Mouse (Mus musculus) kidney, embryonic 15.5 days (tissue): ENCODE results near the gene Fyn. TPM values are rescaled to one million over a fixed set of nuclear protein-coding genes. Genes with fewer than 3 reads are reported as not detected.

Experiments used
- ATAC-seq: fragments of 200-750 bp; cut with Nextera tagmentation; replicated peaks from 2 replicates; pipeline ENCODE4 v1.8.0; 2017; ENCODE audit warnings: moderate TSS enrichment; ENCODE audit not compliant: low FRiP score
- H3K27ac ChIP-seq: fragments of 300-500 bp; sonication (generic); 2 replicates; pipeline ENCODE4 v1.5.1; 2015; ENCODE audit warnings: mild to moderate bottlenecking, inconsistent platforms
- H3K27me3 ChIP-seq: fragments of 300-500 bp; sonication (generic); 2 replicates; pipeline ENCODE4 v1.6.1; 2015; ENCODE audit warnings: inconsistent platforms
- H3K36me3 ChIP-seq: fragments of 300-500 bp; sonication (generic); 2 replicates; pipeline ENCODE4 v1.6.1; 2015; ENCODE audit warnings: inconsistent platforms
- H3K4me1 ChIP-seq: fragments of 300-500 bp; sonication (generic); 2 replicates; pipeline ENCODE4 v1.6.1; 2015; ENCODE audit warnings: inconsistent platforms
- H3K4me2 ChIP-seq: fragments of 300-500 bp; sonication (generic); 2 replicates; pipeline ENCODE4 v1.6.1; 2015; ENCODE audit warnings: moderate library complexity, mild to moderate bottlenecking, inconsistent platforms
- H3K4me3 ChIP-seq: fragments of 300-500 bp; sonication (generic); replicated peaks from 2 replicates; pipeline ENCODE4 v1.5.1; 2015; ENCODE audit warnings: mild to moderate bottlenecking, inconsistent platforms
- H3K9ac ChIP-seq: fragments of 300-500 bp; sonication (generic); 2 replicates; pipeline ENCODE4 v1.6.1; 2015; ENCODE audit warnings: mild to moderate bottlenecking, inconsistent platforms
- H3K9me3 ChIP-seq: fragments of 300-500 bp; sonication (generic); replicated peaks from 2 replicates; pipeline ENCODE4 v1.6.1; 2016; ENCODE audit warnings: inconsistent platforms
- WGBS: fragments of 180-500 bp; shearing (Covaris S2); methylation state at CpG from one replicate; pipeline ENCODE4 v1.1.7; 2015; ENCODE audit warnings: mixed read lengths; 5-methylcytosine and 5-hydroxymethylcytosine counted together
- polyA plus RNA-seq: library from polyadenylated mRNA; unstranded; fragments of >200 nt; fragmentation: Nextera tagmentation; extraction: Ambion mirVana; gene quantifications from 2 replicates; pipeline ENCODE4 v1.2.1, GENCODE M21; 2015

The Fyn gene
- polyA plus RNA-seq, 1 experiment from 2014 or later, result 26.2 TPM

GRCm38 (mm10) chr10:39571011-39571410 lies 202.4 kb downstream of the Fyn start:
- WGBS, result 41% methylated on average over 7 of the region's 7 CpGs
- Histone ChIP-seq H3K4me1 (peaks cover 45% of the 10 kb centered on the region), H3K9me3 (no peaks in the 10 kb centered on the region), H3K9ac (no peak overlapping the region), H3K4me2 (no peak overlapping the region), H3K36me3 (no peaks in the 10 kb centered on the region), H3K27me3 (no peaks in the 10 kb centered on the region), H3K27ac (peak overlapping the region; percentile 15), H3K4me3 (no peak overlapping the region)
- ATAC-seq, result no peak

DNA sequence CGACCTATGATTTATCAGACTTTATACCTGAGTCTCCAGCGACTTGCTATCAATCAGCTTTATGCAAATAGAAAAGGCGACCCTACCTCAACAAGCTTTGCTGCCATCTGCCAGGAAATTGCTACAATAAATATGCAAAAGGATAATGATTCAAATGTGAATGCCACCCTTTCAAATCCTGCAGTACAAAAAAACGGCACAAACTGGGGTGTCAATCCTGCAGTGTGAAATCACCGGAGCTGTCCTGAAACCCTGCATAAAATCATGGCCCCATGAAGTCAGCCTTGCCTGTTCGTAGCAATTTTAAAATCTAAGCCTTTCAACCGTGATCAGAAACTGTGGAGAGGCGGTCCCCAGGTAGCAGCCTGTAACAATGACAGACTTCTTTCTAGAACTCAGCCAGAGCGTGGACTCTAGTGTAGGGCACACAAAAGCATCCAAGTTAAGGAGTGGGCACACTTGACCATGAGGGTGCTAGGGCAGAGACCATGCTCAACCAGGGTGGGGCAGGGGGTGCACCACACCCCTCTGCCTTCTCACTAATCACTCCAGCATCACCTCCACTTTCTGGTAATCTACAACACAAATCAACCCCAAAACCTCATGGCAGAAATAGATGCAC lies 203.5 kb downstream of the Fyn start:
- Histone ChIP-seq H3K9me3 (no peaks in the 10 kb centered on the region), H3K4me3 (no peak overlapping the region), H3K9ac (no peak overlapping the region), H3K36me3 (no peaks in the 10 kb centered on the region), H3K27me3 (no peaks in the 10 kb centered on the region), H3K27ac (peak overlapping the region; percentile 52), H3K4me1 (peaks cover 45% of the 10 kb centered on the region), H3K4me2 (no peak overlapping the region)
- no peak for ATAC-seq
- WGBS, result 35% methylated on average over 9 of the region's 9 CpGs

DNA sequence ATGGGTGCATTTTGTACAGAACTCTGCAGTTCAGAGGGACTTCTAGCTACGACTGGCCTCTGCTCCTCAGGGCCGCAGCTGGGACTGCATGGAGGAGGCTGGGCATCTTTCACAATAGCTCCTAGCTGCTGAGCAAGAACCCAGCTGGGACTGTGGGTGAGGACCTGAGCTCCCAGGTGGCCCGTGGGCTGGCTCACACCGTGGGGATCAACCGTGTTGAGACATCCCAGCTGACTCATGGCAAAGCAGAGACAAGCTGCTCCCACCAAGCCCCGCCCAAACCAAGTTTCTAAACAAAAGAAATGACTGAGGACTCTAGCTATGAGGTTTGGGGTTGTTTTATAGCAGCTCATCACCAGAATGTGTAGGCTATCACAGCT lies 204.0 kb downstream of the Fyn start:
- no peak for ATAC-seq
- Histone ChIP-seq H3K9me3 (no peaks in the 10 kb centered on the region), H3K27me3 (no peaks in the 10 kb centered on the region), H3K4me1 (peaks cover 45% of the 10 kb centered on the region), H3K9ac (no peak overlapping the region), H3K4me3 (no peak overlapping the region), H3K27ac (peak overlapping the region; percentile 52), H3K4me2 (no peak overlapping the region), H3K36me3 (no peaks in the 10 kb centered on the region)
- WGBS, result 31% methylated on average over 6 of the region's 6 CpGs

DNA sequence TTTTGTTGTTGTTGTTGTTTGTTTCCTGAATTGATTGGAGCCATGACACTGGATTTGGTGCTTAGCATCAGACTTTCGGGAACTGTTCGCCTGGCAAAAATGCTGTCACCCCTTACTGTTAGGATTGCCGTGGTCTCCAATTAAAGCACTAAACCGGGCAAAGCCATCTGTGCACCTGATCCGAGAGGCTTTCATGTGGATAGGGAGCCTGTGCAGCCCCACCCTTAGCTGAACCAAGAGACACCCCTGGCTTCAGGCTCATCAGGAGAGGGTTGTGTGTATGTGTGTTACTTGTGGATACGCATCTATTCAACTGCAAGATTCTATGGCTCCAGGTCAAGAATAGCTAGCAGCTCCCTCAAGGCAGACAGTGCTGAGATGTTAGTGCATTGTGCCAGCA lies 207.8 kb downstream of the Fyn start:
- Histone ChIP-seq H3K27me3 (no peaks in the 10 kb centered on the region), H3K4me3 (no peak overlapping the region), H3K4me2 (no peak overlapping the region), H3K36me3 (no peaks in the 10 kb centered on the region), H3K9ac (no peak overlapping the region), H3K4me1 (peaks cover 27% of the 10 kb centered on the region), H3K27ac (no peak overlapping the region), H3K9me3 (no peaks in the 10 kb centered on the region)
- 86% methylated on average over 6 of the region's 6 CpGs for WGBS
- ATAC-seq, result no peak

GRCm38 (mm10) chr10:39580477-39580876 lies 211.8 kb downstream of the Fyn start:
- Histone ChIP-seq H3K36me3 (no peaks in the 10 kb centered on the region), H3K4me2 (no peak overlapping the region), H3K4me1 (peaks cover 7% of the 10 kb centered on the region; the same call in 1 of the 2 replicates), H3K9me3 (no peaks in the 10 kb centered on the region), H3K4me3 (no peak overlapping the region), H3K9ac (no peak overlapping the region), H3K27ac (no peak overlapping the region), H3K27me3 (no peaks in the 10 kb centered on the region)
- ATAC-seq, result no peak
- WGBS, result 80% methylated on average over 8 of the region's 8 CpGs

GRCm38 (mm10) chr10:39582385-39582784 lies 213.7 kb downstream of the Fyn start:
- Histone ChIP-seq H3K36me3 (no peaks in the 10 kb centered on the region), H3K4me2 (no peak overlapping the region), H3K4me3 (no peak overlapping the region), H3K27ac (no peak overlapping the region), H3K9ac (no peak overlapping the region), H3K9me3 (no peaks in the 10 kb centered on the region), H3K27me3 (no peaks in the 10 kb centered on the region), H3K4me1 (peaks cover 10% of the 10 kb centered on the region; the same call in 1 of the 2 replicates)
- no peak for ATAC-seq
- 83% methylated on average over 2 of the region's 2 CpGs for WGBS

- H3K9ac ChIP-seq, result no peak overlapping the region
- H3K4me2 ChIP-seq, result no peak overlapping the region
- no peaks in the 10 kb centered on the region for H3K36me3 ChIP-seq
- H3K27ac ChIP-seq, result no peak overlapping the region
- WGBS, result 84% methylated on average over 12 of the region's 12 CpGs
- no peak overlapping the region for H3K4me3 ChIP-seq
- H3K27me3 ChIP-seq, result no peaks in the 10 kb centered on the region
- H3K9me3 ChIP-seq, result no peaks in the 10 kb centered on the region
- no peak for ATAC-seq
- peaks cover 21% of the 10 kb centered on the region for H3K4me1 ChIP-seq
These were observed 215.1 kb downstream of the Fyn start for GRCm38 (mm10) chr10:39583718-39584117.

GRCm38 (mm10) chr10:39587290-39587925 lies 218.8 kb downstream of the Fyn start:
- H3K27ac ChIP-seq, result no peak overlapping the region
- ATAC-seq, result no peak
- WGBS, result 61% methylated on average over 5 of the region's 5 CpGs

DNA sequence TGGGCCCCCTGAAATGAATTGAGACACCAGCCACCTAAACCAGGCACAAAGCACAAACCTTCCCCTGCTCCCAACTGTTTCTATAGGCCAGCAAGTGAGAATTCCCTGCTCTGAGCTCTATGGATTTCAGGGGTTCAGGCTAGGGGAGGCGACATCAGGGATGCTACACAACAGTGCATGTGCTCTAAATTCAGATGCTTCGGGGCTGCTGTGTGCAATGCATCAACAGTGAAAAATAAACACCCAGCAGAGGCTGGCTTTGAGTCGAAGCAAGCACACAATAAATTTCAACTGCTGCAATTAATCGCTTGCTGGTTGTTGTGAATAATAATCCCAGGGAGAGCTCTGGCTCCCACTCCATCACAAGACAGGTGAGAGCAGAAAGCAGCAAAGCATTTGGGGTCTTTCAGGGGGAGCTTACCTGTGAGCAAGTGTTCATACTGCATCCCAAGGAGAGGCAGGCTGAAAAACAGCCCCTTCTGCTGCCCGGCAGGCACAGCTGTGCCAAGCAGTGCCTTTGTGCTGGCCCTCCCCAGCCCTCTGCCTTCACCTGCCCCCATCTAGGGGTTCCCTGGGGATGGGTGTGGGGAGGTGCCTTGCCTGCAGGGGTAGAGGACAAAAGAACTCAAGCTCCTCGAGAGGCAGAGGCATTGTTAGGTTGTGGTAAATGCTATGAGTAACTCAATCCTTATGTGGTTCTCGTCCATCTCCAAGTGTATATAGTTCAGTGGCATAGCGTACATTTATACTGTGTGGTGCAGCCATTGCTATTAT lies 219.5 kb downstream of the Fyn start:
- Histone ChIP-seq H3K9me3 (0 out of 2 replicates have a peak, but pooled peaks cover 7% of the 10 kb centered on the region), H3K27ac (no peak overlapping the region), H3K27me3 (no peaks in the 10 kb centered on the region), H3K36me3 (no peaks in the 10 kb centered on the region), H3K4me1 (peaks cover 22% of the 10 kb centered on the region), H3K9ac (no peak overlapping the region), H3K4me3 (no peak overlapping the region), H3K4me2 (no peak overlapping the region)
- 54% methylated on average over 8 of the region's 8 CpGs for WGBS
- no peak for ATAC-seq

More at GRCm38 (mm10) chr10:39587290-39587925, 218.8 kb downstream of the Fyn start:
- no peak overlapping the region for H3K4me3 ChIP-seq
- H3K9ac ChIP-seq, result no peak overlapping the region
- no peak overlapping the region for H3K4me2 ChIP-seq
- H3K4me1 ChIP-seq, result peaks cover 22% of the 10 kb centered on the region
- H3K27me3 ChIP-seq, result no peaks in the 10 kb centered on the region
- no peaks in the 10 kb centered on the region for H3K36me3 ChIP-seq
- no peaks in the 10 kb centered on the region for H3K9me3 ChIP-seq

GRCm38 (mm10) chr10:39589765-39590546 lies 221.3 kb downstream of the Fyn start:
- H3K4me2 ChIP-seq, result peak overlapping the region; percentile 31; the same call in 1 of the 2 replicates
- 0 out of 2 replicates have a peak, but pooled peaks cover 3% of the 10 kb centered on the region for H3K36me3 ChIP-seq
- 62% methylated on average over 19 of the region's 19 CpGs for WGBS
- H3K4me3 ChIP-seq, result no peak overlapping the region
- no peak overlapping the region for H3K9ac ChIP-seq
- no peak overlapping the region for H3K27ac ChIP-seq
- 0 out of 2 replicates have a peak, but pooled peaks cover 17% of the 10 kb centered on the region for H3K9me3 ChIP-seq
- ATAC-seq, result peak; percentile 34; the same call in 1 of the 2 replicates
- no peaks in the 10 kb centered on the region for H3K27me3 ChIP-seq
- peaks cover 22% of the 10 kb centered on the region for H3K4me1 ChIP-seq

- WGBS, result 65% methylated on average over 10 of the region's 10 CpGs
- Histone ChIP-seq H3K9ac (no peak overlapping the region), H3K27me3 (no peaks in the 10 kb centered on the region), H3K27ac (no peak overlapping the region), H3K9me3 (0 out of 2 replicates have a peak, but pooled peaks cover 17% of the 10 kb centered on the region), H3K4me2 (peak overlapping the region; percentile 31; the same call in 1 of the 2 replicates), H3K4me1 (peaks cover 22% of the 10 kb centered on the region), H3K36me3 (0 out of 2 replicates have a peak, but pooled peaks cover 3% of the 10 kb centered on the region), H3K4me3 (no peak overlapping the region)
- ATAC-seq, result no peak
These were observed 222.0 kb downstream of the Fyn start for GRCm38 (mm10) chr10:39590629-39591028.
